Mouse (Mus musculus) hindbrain, postnatal 0 days (tissue): ENCODE data around the gene Tmem189. TPM values are rescaled to one million over a fixed set of nuclear protein-coding genes. Genes with fewer than 3 reads are reported as not detected.

ENCODE experiments used
- ATAC-seq: fragments of 200-750 bp; cut with Nextera tagmentation; 2 replicates; pipeline ENCODE4 v1.8.0; 2017; ENCODE audit warnings: mild to moderate bottlenecking, moderate TSS enrichment, moderate library complexity
- DNase-seq: peaks from one replicate; pipeline ENCODE4 v3.0.0-alpha.2; 2015; ENCODE audit warnings: low spot score
- H3K27ac ChIP-seq: fragments of 300-500 bp; sonication (generic); 2 replicates; pipeline ENCODE4 v1.5.1; 2014; ENCODE audit warnings: mild to moderate bottlenecking
- H3K27me3 ChIP-seq: fragments of 300-500 bp; sonication (generic); 2 replicates; pipeline ENCODE4 v1.6.1; 2014; ENCODE audit warnings: low read length, mixed read lengths; ENCODE audit not compliant: insufficient read depth
- H3K36me3 ChIP-seq: fragments of 300-500 bp; sonication (generic); 2 replicates; pipeline ENCODE4 v1.6.1; 2014; ENCODE audit warnings: low read length, mixed read lengths; ENCODE audit not compliant: insufficient read depth
- H3K4me1 ChIP-seq: fragments of 300-500 bp; sonication (generic); 2 replicates; pipeline ENCODE4 v1.6.1; 2014; ENCODE audit warnings: antibody characterized with exemption, low read length, mixed read lengths; ENCODE audit not compliant: insufficient read depth
- H3K4me2 ChIP-seq: fragments of 300-500 bp; sonication (generic); 2 replicates; pipeline ENCODE4 v1.6.1; 2014; ENCODE audit warnings: low read depth, mild to moderate bottlenecking, low read length, moderate library complexity, mixed read lengths
- H3K4me3 ChIP-seq: fragments of 300-500 bp; sonication (generic); 2 replicates; pipeline ENCODE4 v1.5.1; 2014; ENCODE audit warnings: low read length
- H3K9ac ChIP-seq: fragments of 300-500 bp; sonication (generic); replicated peaks from 2 replicates; pipeline ENCODE4 v1.6.1; 2014; ENCODE audit warnings: mild to moderate bottlenecking, low read length, moderate library complexity, mixed read lengths
- H3K9me3 ChIP-seq: fragments of 300-500 bp; sonication (generic); 2 replicates; pipeline ENCODE4 v1.6.1; 2016; ENCODE audit warnings: low read length, mixed read lengths
- CTCF ChIP-seq: IDR thresholded peaks from 2 replicates; pipeline ENCODE4 v1.5.1; 2016; ENCODE audit warnings: antibody characterized with exemption, control low read depth, low read depth
- WGBS: fragments of 180-500 bp; shearing (Covaris S2); extraction: QIAGEN DNeasy Blood & Tissue Kit; methylation state at CpG from one replicate; pipeline ENCODE4 v1.1.7; 2014; 5-methylcytosine and 5-hydroxymethylcytosine counted together
- polyA plus RNA-seq: library from polyadenylated mRNA; unstranded; fragments of >200 nt; fragmentation: Nextera tagmentation; extraction: Ambion mirVana; gene quantifications from 2 replicates; pipeline ENCODE4 v1.2.1, GENCODE M21; 2015
- total RNA-seq: library from RNA; depleted of rRNA; stranded (reverse); fragments of >200 nt; gene quantifications from 2 replicates; pipeline ENCODE4 v1.2.3, GENCODE M21; 2014

Gene Tmem189
- total and polyA plus RNA-seq, 2 experiments from 2014 or later: 41.4 to 79.9 TPM

GRCm38 (mm10) chr2:167694244-167694643 is 4.6 kb upstream of the Tmem189 start:
- no peak for DNase-seq
- Histone ChIP-seq H3K4me2 (no peak overlapping the region), H3K27me3 (peaks cover 8% of the 10 kb centered on the region; the same call in 1 of the 2 replicates), H3K36me3 (no peaks in the 10 kb centered on the region), H3K4me3 (no peak overlapping the region), H3K9ac (no peak overlapping the region), H3K9me3 (no peaks in the 10 kb centered on the region), H3K27ac (no peak overlapping the region), H3K4me1 (no peaks in the 10 kb centered on the region)
- no peak for ATAC-seq
- 29% methylated on average over 1 of the region's 1 CpGs for WGBS
- TF ChIP-seq CTCF: no peak

GRCm38 (mm10) chr2:167693540-167693939 is 3.9 kb upstream of the Tmem189 start:
- no peak overlapping the region for H3K4me3 ChIP-seq
- no peak for DNase-seq
- no peak overlapping the region for H3K4me2 ChIP-seq
- H3K9ac ChIP-seq: no peak overlapping the region
- TF ChIP-seq CTCF: no peak
- WGBS: 92% methylated on average over 2 of the region's 2 CpGs
- H3K36me3 ChIP-seq: no peaks in the 10 kb centered on the region
- H3K27me3 ChIP-seq: peaks cover 8% of the 10 kb centered on the region; the same call in 1 of the 2 replicates
- H3K27ac ChIP-seq: no peak overlapping the region
- no peaks in the 10 kb centered on the region for H3K4me1 ChIP-seq
- H3K9me3 ChIP-seq: no peaks in the 10 kb centered on the region
- no peak for ATAC-seq

DNA sequence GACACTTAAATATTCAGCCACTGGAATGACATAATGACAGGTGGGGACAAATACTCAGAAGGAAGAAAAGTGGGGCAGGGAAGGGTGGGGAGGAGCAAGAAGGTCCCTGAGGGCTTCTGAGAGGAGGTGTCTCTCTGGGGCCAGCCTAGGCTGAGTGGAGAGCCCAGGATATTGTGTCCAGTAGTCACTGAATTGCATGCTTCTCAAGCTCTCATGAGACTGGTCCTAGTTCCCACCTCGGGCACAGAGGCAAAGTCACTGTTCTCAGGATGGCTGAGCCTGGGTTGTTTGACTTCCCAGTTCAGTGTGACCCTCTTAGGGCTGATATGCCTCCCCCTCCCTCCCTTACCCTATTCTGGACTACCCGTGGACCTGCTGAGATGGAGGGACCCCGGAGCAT is 3.2 kb upstream of the Tmem189 start:
- Histone ChIP-seq H3K9me3 (no peaks in the 10 kb centered on the region), H3K4me3 (no peak overlapping the region), H3K4me1 (no peaks in the 10 kb centered on the region), H3K27me3 (peaks cover 8% of the 10 kb centered on the region; the same call in 1 of the 2 replicates), H3K36me3 (no peaks in the 10 kb centered on the region), H3K9ac (no peak overlapping the region), H3K27ac (no peak overlapping the region), H3K4me2 (no peak overlapping the region)
- TF ChIP-seq CTCF: no peak
- ATAC-seq (no peak), DNase-seq (no peak)
- WGBS: 81% methylated on average over 3 of the region's 3 CpGs

- no peak for TF ChIP-seq CTCF
Measured at GRCm38 (mm10) chr2:167691871-167692661, 2.4 kb upstream of the Tmem189 start.

GRCm38 (mm10) chr2:167691410-167691809 is 1.8 kb upstream of the Tmem189 start:
- H3K4me3 ChIP-seq: no peak overlapping the region
- H3K9me3 ChIP-seq: no peaks in the 10 kb centered on the region
- no peak overlapping the region for H3K27ac ChIP-seq
- DNase-seq: no peak
- TF ChIP-seq CTCF: no peak
- 89% methylated on average over 6 of the region's 6 CpGs for WGBS
- peak overlapping the region; percentile 79; the same call in 1 of the 2 replicates for H3K4me2 ChIP-seq
- H3K4me1 ChIP-seq: no peaks in the 10 kb centered on the region
- no peak for ATAC-seq
- no peaks in the 10 kb centered on the region for H3K36me3 ChIP-seq
- H3K27me3 ChIP-seq: peaks cover 8% of the 10 kb centered on the region; the same call in 1 of the 2 replicates
- H3K9ac ChIP-seq: no peak overlapping the region

More at GRCm38 (mm10) chr2:167691871-167692661, 2.4 kb upstream of the Tmem189 start:
- H3K9me3 ChIP-seq: no peaks in the 10 kb centered on the region
- ATAC-seq: no peak
- WGBS: 86% methylated on average over 14 of the region's 14 CpGs
- H3K4me3 ChIP-seq: no peak overlapping the region
- H3K4me2 ChIP-seq: peak overlapping the region; percentile 79; the same call in 1 of the 2 replicates
- DNase-seq: no peak
- H3K9ac ChIP-seq: no peak overlapping the region
- H3K36me3 ChIP-seq: no peaks in the 10 kb centered on the region
- H3K27ac ChIP-seq: no peak overlapping the region
- no peaks in the 10 kb centered on the region for H3K4me1 ChIP-seq
- H3K27me3 ChIP-seq: peaks cover 8% of the 10 kb centered on the region; the same call in 1 of the 2 replicates

GRCm38 (mm10) chr2:167690962-167691311 is 1.3 kb upstream of the Tmem189 start:
- Histone ChIP-seq H3K4me3 (peak overlapping the region; percentile 69), H3K4me2 (peak overlapping the region; percentile 79), H3K4me1 (no peaks in the 10 kb centered on the region), H3K36me3 (no peaks in the 10 kb centered on the region), H3K27ac (no peak overlapping the region), H3K27me3 (peaks cover 8% of the 10 kb centered on the region; the same call in 1 of the 2 replicates), H3K9me3 (no peaks in the 10 kb centered on the region), H3K9ac (no peak overlapping the region)
- ATAC-seq (no peak), DNase-seq (no peak)
- WGBS: 78% methylated on average over 12 of the region's 12 CpGs
- no peak for TF ChIP-seq CTCF
